Mouse (Mus musculus): ENCODE measurements at regions not wholly inside any gene's neighbourhood (a gene's known extent, or its start where the extent isn't known, plus 50 kb on each side); places are given as distances from the start of the nearest gene placed in this dataset.

- H3K9ac ChIP-seq, result no peak overlapping the region
- H3K4me1 ChIP-seq (replicated peaks), result no peaks in the 10 kb centered on the region
- H3K4me3 ChIP-seq (replicated peaks), result no peak overlapping the region
- no peaks in the 10 kb centered on the region for H3K27me3 ChIP-seq (replicated peaks)
- 76% methylated on average over 9 of the region's 9 CpGs for WGBS
- no peak overlapping the region for H3K27ac ChIP-seq
- H3K4me2 ChIP-seq (replicated peaks), result no peak overlapping the region
- no peaks in the 10 kb centered on the region for H3K9me3 ChIP-seq
- ATAC-seq, result no peak
- H3K36me3 ChIP-seq, result no peaks in the 10 kb centered on the region
Measured at GRCm38 (mm10) chr16:29001249-29001648, 71.8 kb upstream of the Mb21d2 start.

GRCm38 (mm10) chr16:28999641-29000040 is 70.2 kb upstream of the Mb21d2 start:
- Histone ChIP-seq H3K4me1 (replicated peaks) (no peaks in the 10 kb centered on the region), H3K9me3 (no peaks in the 10 kb centered on the region), H3K27ac (no peak overlapping the region), H3K27me3 (replicated peaks) (no peaks in the 10 kb centered on the region), H3K9ac (no peak overlapping the region), H3K36me3 (no peaks in the 10 kb centered on the region), H3K4me2 (replicated peaks) (no peak overlapping the region), H3K4me3 (replicated peaks) (no peak overlapping the region)
- no peak for ATAC-seq
- WGBS, result 85% methylated on average over 4 of the region's 4 CpGs

GRCm38 (mm10) chr16:28996629-28997028 is 67.2 kb upstream of the Mb21d2 start:
- Histone ChIP-seq H3K4me2 (replicated peaks) (no peak overlapping the region), H3K27me3 (replicated peaks) (no peaks in the 10 kb centered on the region), H3K9me3 (no peaks in the 10 kb centered on the region), H3K27ac (no peak overlapping the region), H3K4me1 (replicated peaks) (no peaks in the 10 kb centered on the region), H3K36me3 (no peaks in the 10 kb centered on the region), H3K4me3 (replicated peaks) (no peak overlapping the region), H3K9ac (no peak overlapping the region)
- ATAC-seq, result no peak
- 74% methylated on average over 3 of the region's 3 CpGs for WGBS

GRCm38 (mm10) chr16:28990666-28991065 is 61.2 kb upstream of the Mb21d2 start:
- Histone ChIP-seq H3K4me2 (replicated peaks) (no peak overlapping the region), H3K36me3 (no peaks in the 10 kb centered on the region), H3K9ac (no peak overlapping the region), H3K27ac (no peak overlapping the region), H3K9me3 (no peaks in the 10 kb centered on the region), H3K4me1 (replicated peaks) (no peaks in the 10 kb centered on the region), H3K27me3 (replicated peaks) (no peaks in the 10 kb centered on the region), H3K4me3 (replicated peaks) (no peak overlapping the region)
- ATAC-seq, result no peak
- WGBS, result 83% methylated on average over 3 of the region's 3 CpGs

GRCm38 (mm10) chr16:28984931-28985330 is 55.5 kb upstream of the Mb21d2 start:
- 24% methylated on average over 6 of the region's 6 CpGs for WGBS
- Histone ChIP-seq H3K9ac (no peak overlapping the region), H3K36me3 (no peaks in the 10 kb centered on the region), H3K4me2 (replicated peaks) (no peak overlapping the region), H3K4me1 (replicated peaks) (no peaks in the 10 kb centered on the region), H3K27ac (no peak overlapping the region), H3K27me3 (replicated peaks) (no peaks in the 10 kb centered on the region), H3K9me3 (no peaks in the 10 kb centered on the region), H3K4me3 (replicated peaks) (no peak overlapping the region)
- no peak for ATAC-seq

- no peak overlapping the region for H3K4me2 ChIP-seq (replicated peaks)
- no peak overlapping the region for H3K4me3 ChIP-seq (replicated peaks)
- no peaks in the 10 kb centered on the region for H3K27me3 ChIP-seq (replicated peaks)
- H3K27ac ChIP-seq, result no peak overlapping the region
- H3K4me1 ChIP-seq (replicated peaks), result no peaks in the 10 kb centered on the region
- 82% methylated on average over 7 of the region's 7 CpGs for WGBS
- H3K9ac ChIP-seq, result no peak overlapping the region
- no peaks in the 10 kb centered on the region for H3K36me3 ChIP-seq
- ATAC-seq, result no peak
- H3K9me3 ChIP-seq, result 0 out of 2 replicates have a peak, but pooled peaks cover 2% of the 10 kb centered on the region
Measured at GRCm38 (mm10) chr16:28982901-28983300, 53.4 kb upstream of the Mb21d2 start.
